Mouse (Mus musculus): ENCODE data around the gene Tlr7.

DNA sequence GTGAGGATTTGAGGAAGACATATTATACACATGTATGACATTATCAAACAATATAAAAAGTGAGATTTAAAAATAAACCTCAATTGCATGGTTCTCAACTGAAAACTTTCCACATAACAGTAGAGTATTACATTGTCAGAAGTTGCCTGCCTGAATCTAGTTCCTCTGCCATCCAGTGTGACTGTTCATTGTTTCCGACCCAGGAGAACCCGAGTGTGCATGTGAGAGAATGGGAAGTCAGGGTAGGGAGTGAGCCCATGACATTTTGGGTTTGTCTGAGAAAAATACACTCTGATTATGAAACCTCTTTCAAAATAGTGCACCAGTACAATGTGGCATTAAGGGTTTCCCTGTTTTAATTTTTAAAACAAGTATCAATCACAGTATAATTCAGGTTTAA is 23.3 kb upstream of the Tlr7 start:
- TF ChIP-seq POLR2A (IDR thresholded peaks at IDR 0.05; ENCODE audit: low read depth, low read length) = no peak
- no peak for TF ChIP-seq CTCF (conservative IDR thresholded peaks at IDR 0.05; ENCODE audit: insufficient read depth, insufficient read length, low read depth, low read length)
